Mouse (Mus musculus): ENCODE results near the gene Gm11397.
"Not testable (repeated sequence)": the region's sequence is repeated elsewhere in the genome, so short reads cannot be mapped to it uniquely, and the experiment has no call there.

Gene Gm11397

DNA sequence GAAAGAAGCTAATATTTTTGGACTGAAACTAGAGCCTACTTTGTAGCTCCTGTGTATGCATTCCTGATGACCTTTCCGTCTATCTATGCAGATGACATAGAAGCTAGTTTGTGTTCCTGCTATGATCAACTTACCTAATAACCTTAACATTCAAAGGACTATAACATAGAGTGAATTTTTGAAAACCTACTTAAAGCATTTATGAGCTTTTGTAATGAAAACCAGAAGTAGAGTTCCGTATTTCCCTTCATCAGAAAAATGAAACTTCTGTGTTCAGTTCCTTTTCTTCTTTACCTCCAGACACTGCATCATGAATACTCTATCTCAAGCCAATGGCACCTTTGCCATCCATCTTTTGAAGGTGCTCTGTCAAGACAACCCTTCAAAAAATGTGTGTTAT lies at the start of gene Gm11397:
Gm11397 (plus strand) TSS at position 301 of the 400 bp plus-strand sequence.
- DNase-seq, result not testable (repeated sequence)

DNA sequence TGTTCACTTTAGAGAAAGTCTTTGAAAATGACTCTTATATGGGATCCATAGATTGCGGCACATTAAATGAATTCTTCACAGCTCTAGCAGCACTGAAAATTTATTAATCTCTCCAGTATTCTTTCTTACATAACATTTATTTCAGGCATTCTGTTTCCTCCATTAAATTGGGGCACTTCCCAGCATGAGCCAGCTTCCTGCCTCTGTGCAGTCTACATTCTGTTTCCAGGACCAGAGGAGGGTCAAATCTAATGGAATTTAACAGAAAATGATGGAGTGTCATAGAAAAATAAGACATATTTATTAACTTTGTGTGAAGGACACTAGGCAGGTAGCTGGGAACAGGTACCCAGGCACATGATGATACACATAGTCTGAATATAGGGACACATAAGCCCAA lies 38.9 kb upstream of the Gm11397 start:
- not testable (repeated sequence) for DNase-seq

DNA sequence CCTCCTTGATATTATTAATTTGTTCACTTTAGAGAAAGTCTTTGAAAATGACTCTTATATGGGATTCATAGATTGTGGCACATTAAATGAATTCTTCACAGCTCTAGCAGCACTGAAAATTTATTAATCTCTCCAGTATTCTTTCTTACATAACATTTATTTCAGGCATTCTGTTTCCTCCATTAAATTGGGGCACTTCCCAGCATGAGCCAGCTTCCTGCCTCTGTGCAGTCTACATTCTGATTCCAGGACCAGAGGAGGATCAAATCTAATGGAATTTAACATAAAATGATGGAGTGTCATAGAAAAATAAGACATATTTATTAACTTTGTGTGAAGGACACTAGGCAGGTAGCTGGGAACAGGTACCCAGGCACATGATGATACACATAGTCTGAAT lies 37.2 kb downstream of the Gm11397 start:
- DNase-seq, result not testable (repeated sequence)

Data from kidney, postnatal 36 days (tissue).